Mouse (Mus musculus) brain, embryonic 18.5 days (tissue): ENCODE results near the gene Hamp.
A peak's percentile ranks its signal among the peaks of the same experiment; 100 is the strongest.

Experiments used
- DNase-seq: peaks from one replicate; pipeline ENCODE4 v3.0.0-alpha.2; 2012; ENCODE audit warnings: low read depth, low spot score

The Hamp gene

DNA sequence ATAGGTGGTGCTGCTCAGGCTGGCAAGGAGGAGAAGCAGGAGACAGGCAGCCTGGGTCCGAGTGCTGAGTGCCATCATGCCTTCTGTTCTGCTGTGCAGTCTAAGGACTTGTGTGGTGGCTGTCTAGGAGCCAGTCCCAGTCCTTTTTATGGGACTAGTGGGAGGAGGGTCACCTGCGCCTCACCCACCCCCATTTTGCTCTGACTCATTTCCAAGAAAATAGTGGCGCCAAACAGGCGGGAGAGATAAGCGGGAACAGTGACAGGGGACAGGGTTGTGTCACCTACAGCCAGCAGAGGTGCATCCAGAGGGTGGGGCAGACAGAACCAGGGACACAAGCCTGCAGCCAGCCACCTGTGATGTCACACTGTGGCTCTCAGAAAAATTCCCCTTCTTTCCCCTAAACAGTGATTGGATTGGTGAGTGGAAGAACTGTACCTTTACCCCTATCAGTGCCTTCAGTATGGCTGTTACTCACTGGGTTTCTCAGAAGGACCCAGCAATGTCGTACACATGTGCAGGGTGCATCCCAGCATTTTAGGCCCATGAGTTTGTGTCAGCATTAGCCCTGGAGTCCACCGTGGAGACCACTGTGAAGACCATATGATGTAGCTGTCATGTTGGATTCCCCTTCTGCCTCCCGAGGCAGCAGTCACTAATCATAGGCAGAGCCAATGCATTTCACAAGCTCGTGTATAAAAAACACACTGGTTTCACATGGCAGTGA lies at the start of gene Hamp:
Hamp (minus strand) TSS at position 124 of the 727 bp plus-strand sequence.
- no peak for DNase-seq

DNA sequence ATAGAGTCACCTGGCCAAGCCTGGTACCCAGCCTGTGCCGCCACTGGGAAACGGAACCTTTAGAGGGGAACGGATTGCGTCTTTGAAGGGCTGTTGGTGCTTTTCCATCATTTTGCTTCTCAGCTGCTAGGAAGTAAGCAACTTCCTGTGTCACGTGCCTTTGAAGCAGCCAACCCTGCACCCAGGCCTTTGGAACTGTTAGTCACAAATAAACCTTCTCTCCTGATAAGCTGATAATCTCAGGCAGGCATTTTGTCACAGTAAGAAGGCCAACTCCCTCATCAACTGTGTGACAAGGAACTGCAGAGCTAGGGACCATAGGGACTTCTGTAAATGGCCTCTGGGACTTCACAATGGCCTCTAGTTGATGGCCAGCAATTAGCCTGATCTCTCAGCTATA lies 48.3 kb upstream of the Hamp start:
- DNase-seq: no peak

DNA sequence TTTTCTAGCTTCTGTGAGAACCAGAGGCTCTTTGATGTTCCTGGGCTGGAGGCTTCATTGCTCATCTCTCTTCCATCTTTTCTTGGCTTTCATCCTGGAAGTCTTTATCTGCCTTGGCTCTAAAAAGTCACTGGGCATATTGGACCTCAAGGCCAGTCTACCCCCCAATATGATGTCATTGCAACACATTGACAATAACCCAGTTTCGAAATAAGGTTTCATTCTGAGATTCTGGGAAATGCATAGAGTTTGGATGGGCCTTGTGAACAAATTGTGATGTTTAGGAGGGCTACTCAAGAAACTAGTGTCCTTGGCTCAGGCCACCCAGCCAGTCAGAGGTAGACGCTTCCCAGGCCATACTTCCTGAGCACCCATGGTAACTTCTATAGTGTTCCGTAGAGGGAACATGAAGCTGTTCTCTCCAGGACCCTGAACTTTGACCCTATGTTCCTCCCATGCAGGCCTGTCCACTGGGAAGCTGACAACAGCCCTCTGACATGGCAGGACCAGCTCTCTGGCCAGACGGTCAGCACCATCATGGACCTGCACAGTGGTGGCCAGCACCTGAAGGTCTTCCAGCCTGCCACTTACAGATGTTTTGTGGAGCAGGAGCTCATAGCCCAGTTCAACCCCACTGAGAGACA lies 44.8 kb upstream of the Hamp start:
- DNase-seq: no peak

DNA sequence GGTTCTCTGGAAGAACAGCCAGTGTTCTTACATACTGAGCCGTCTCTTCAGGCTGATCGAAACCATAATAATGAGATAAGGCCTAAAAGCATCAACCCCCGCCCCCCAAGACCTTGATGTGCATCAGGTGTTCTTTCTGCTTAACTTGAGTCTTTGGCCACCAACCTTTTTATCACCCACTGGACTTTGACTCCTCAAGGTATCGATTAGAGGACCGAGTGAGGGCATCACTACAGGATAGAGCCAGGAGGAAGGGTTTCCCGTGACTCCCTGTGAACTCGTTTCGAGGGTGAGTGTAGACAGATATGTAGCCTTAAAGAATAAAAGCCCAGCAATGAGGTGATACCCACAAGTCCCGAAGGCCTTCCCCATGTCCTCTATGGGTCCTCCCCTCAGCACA lies 41.5 kb upstream of the Hamp start:
- no peak for DNase-seq

DNA sequence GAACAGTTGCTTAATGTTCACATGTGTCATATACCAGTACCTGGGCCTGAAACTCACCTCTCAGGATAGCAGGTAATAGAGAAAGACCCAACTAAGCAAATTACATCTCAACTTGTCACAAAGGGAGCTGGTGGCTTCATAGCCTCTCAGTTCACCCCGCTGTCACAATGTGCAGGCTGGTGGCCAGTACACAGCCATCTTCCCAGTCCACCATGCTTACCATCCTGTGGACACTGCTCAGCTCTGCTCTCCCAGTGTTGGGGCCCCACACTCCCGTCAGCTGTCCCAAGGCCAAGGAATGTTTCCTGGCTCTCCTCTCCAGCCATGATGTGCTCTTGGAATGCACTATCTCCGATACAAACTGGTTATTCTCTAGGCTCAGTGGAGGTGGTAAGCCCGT lies 37.9 kb upstream of the Hamp start:
- DNase-seq: no peak

DNA sequence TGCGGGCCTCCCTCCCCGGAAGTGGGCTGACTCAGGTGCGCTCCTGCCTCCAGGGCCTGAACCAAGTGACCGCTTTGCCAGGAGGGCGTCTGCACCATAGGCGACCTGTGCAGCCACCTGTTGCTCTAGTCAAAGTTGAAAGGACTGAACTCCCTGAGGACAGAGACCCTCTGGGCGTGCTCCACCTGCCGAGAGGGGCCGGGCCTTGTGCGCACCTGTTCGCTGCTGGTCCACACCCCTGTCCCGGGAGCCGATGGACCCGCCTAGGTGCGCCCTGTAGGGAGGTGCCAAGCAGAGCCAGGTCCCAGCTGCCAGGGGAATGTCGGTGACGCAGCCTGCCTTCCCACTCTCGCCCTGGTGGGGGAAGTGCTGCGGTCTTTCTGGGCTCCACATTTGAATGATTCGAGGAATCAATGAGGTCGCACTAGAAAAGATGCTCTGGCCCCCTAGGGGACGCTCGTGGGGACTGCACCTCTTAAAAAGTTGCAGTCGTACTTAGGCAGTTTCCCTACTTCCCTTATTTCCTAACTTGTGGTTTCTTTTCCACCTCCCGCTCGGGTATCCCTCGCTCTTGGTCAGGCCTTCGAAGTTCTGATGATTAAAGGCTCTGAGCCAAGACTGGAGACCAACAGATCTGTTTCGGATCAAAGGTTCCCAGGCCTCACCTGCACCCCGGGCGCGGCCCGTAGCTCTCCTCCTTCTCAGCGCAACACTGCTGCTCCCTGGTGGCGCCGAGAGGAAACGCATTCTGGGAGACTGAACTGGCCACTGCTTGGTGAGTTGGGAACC lies 29.9 kb upstream of the Hamp start, which contains the start of gene Fam187b:
Fam187b (plus strand) TSS at position 290 of the 789 bp plus-strand sequence.
- DNase-seq: peak; percentile 36

DNA sequence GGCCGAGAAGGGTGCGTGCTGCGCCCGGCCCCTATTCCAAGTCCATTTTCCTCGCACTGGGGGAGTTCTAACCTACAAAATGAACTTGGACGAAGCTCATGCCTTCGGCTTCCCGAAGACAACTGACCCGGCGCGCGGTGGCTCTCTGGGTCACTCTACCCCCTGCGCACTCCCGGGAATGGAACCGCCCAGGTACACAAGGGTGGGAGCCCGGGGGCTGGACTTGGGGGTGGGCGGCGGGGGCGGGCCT lies 29.3 kb upstream of the Hamp start, which contains the start of gene Lsr:
Lsr (minus strand) TSS at position 214 of the 250 bp plus-strand sequence.
- DNase-seq: no peak

DNA sequence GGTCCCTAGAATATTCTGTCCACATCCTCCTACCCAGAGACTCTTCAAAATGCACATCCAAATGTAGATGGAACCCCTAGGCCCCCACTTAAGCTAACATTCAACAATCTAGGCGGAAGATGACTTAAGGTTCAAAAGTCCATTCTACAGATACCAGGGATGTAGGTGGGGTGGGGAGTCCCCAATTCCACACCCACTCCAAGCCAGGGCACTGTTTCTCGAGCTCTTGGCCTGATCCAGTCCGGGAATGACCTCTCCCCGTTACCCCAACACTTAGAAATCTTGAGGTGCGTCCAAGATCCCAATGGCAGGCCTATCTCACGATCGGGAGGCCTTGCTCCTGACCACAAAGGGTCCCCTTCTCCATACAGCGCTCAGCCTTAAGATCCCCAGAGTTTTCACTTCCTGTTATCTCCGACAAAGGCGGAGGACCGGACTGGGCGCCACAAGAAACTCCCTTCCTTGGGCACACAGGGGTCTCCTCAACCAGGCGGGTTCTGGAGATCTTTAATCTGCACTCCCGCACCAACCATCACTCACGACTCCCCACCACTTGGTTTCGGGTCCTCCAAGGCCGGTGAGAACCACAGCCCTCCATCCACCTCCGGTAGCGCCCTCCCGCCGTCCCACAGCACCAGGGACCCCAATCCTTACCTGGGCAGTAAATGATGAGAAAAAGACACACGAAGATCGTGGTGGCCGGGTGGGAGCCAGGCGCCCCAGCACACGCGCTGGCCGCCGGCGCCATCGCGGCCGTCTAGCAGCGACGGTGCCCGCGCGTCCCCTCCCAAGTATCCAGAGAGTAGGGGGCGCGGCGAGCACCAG lies 28.8 kb upstream of the Hamp start:
- no peak for DNase-seq

DNA sequence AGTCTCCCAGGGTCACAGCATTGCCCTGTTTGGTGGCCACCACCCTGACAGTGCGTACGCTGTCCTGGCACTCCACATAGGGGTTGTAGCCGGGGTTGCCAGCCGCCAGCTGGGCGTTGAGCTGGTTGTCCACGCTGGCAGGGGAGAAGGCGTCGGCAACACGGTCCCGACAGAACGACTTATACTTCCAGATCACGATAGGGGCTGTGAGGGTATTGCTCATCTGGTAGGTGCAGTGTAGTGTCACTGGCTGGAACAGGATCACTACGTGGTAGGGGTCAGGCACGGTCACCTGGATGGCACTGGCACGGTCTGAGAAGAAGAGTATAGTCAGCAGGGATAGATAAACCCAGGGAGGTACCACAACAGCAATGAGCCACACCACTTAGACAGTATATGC lies 28.1 kb upstream of the Hamp start:
- no peak for DNase-seq

DNA sequence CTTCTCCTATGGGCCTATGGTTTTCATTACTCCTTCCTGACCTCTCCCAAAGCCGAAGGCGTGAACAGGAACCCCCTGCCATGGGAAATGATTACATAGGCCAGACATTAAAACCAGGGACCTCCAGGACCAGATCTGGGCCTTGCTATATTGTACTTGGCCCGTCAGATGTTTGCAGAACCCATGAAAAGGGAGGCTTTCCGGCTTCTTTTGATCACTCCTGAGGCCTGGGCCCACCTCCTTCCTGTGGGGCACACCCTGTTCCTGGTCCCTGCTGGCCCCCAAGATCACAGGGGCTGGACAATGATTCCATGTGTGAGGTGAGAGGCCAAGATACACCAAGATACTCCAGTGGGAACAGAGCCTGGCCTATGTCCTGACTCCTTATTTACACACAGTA lies 25.3 kb upstream of the Hamp start:
- DNase-seq: no peak

DNA sequence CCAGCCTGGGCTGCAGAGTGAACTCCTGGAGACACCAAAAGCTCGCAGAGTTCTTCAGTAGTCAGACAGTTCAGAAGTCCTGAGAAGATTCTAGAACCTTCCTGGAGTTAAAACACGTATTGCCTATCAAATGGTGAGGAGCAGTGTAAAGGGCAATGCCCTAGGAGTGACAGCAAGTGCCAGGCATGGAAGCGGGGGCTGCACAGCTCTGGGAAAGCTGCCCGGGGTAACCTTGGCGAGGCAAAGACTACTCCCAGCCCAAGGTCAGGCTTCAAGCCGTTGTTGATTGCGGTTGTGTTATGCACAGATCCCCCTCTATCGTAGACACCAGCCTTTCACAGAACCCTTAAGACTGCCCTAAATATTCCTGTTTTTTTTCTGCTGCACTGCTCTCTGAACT lies 24.8 kb upstream of the Hamp start:
- DNase-seq: no peak

DNA sequence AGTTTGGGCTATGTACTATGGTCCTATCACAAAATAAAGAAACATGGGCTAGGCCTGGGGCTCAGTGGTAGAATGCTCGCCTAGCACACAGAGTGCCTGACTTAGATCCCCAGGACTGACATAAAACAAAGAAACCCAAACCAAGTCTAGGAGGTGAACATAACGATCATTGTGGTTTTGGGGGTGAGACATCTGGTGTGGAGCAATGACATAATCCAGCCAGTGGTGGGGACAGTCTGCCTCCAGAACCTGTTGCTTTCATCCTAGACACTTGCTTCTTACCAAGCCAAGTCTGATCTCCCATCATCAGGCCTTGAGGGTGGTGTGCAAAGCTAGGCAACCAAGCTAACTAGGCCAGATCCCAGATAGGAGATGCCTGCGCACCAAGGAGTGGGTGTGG lies 22.8 kb upstream of the Hamp start:
- DNase-seq: no peak

DNA sequence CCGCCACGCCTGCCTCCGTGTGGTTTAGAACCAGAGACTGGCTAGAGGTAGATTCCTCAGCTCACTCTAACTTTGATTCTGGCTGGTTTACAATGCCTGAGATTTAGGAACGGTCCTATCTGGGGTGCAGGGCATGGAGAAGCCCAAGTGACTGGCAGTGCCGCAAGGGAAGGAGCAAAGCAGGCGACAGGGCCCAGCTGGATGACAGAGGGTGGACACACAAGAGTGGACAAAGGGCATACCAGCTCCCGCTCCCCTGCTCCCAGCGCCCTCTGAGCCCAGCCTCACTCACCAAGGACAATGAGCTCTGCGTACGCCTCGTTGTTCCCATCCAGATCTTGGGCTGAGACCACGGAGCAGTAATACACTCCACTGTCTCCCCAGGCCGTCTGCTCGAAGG lies 21.8 kb upstream of the Hamp start:
- no peak for DNase-seq

DNA sequence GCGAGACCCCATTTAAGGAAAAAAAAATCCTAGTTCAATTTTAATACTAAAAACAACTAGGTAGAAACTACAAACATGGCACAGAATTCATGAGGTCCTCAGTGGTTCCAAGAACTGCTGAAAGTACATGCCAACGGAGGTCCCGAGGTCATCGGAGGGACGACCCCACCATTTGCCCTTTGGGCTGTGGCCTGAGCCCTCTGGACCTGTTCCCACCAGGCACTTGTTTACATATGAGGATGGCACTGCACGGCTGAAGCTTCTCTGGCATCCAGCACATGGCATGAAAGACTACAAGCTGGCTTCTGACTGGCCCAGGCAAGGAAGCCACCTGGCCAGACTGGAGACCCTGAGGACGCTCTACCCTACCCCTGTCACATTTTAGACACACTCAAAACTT lies 20.5 kb upstream of the Hamp start:
- no peak for DNase-seq

DNA sequence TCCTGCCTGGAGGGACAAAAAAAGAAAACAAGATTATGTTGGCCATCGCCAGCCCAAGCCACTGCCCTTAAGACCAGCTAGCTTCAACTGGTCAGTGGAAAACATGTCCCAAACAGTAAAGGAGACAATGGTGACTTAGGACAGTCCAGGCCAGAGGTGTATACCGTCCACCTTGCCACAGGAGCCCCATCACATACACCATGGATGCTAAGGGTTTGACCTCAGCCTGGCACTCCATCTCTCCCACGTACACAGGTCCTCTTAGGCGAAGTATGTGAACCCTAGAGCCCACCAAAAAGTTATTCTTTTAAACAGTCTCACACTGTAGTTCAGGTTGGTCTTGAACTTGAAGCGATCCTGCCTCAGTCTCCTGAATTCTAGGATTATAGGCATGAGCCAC lies 19.0 kb upstream of the Hamp start:
- no peak for DNase-seq

DNA sequence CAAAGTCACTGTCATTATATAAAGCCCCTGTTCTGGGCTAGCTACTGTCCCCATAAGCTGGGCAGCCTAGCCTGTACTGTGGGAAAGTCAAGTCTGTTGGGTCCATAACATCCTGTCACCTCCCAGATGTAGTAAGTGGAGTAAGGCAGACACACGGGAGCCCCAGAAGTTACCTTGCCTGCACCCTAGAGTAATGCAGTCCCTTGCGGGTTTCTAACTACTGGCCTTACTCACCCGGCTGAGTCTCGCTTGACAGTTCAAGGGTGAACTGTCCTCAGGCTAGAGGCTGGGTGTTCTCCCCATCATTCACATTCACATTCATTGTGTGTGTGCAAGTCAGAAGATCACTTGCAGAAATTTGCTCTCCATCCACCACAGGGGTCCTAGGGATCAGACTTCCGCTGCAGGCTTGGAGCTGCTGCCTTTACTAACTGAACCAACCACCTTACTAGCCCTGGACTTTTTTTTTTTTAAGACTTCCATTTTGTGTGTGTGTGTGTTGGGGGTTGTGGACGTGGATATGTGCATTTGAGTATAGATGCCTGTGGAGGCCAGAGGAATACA lies 16.0 kb upstream of the Hamp start:
- no peak for DNase-seq

DNA sequence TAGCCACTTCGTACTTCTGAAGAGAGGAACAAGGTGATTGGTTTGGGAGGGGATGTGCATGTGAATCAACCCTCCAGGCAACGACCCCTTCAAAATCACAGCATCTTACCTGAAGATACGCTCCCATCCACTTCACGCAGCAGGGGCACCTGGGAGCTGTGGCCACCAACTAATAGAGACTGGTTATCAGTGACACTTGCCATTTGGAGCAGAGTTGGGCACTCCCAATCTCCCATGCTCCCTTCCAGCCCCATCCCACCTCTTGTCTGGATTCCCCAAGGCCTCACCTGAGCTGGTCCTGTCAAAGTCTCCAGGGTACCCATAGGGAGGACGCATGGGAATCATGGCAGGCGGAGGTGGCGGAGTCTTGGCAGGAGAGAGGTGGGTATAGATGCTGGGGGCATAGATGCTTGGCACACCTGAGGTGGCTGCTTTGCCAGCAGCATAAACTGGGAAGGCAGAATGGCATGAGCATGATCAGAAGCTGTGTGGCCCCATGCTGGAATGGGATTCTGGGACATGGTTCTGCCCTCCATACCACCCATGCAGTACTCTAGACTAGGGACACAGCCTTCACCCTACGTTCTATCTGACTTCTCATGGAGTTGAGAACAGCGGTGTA lies 15.1 kb upstream of the Hamp start:
- DNase-seq: no peak

DNA sequence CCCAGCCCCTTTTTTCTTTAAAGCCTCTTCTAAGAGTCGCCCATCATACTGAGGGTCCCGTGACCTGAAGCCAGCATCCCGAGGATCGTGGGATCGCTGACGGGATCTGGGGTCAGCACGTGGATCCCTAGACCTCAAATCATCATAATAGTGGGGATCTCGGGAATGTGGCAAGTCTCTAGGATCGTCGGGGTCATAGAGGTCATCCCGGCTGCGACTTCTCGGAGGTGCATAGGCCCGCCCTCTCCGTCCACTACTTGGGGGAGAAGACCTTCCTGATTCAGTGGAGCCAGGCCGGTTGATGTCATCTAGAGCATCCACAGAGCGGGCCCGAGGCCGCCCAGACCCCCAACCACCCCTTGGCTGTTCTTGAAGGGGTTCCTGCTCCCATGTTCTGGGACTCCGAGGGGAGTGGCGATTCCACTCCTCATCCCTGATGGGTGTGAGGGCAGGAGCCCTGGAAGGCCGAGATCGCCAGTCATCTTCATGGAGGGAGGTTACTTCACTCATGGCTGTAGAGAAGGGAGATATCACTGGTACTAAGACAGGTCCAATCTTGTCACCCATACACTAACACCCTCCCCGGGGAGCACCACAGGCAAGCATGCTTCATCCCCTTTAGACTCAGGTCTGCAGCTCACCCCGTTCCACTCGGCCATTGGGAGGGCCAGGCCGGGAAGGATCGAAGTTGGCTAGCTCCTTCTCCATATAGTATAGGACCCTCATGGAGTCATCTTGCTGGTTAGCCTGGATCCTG lies 14.5 kb upstream of the Hamp start:
- DNase-seq: no peak

DNA sequence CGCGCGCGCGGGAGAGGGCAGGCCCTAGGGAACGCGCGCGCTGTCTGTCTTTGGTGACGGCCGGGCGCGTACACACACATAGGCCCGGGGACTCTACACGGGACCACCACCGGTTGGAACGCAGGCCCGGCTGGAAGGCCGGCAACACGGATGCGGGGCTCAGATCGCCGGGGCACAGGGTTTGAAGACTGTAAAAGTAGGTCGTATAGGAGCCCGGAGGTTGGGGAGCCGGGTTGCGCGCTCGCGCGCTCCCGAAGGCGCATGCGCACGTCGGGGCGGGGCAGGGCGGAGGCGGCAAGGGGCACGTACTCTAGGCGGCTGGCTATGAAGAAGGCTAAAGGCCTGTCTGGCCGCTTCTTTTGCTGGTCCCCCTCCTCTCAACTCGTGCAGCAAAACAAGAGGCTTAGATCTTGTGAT lies 13.5 kb upstream of the Hamp start:
- DNase-seq: peak; percentile 72

DNA sequence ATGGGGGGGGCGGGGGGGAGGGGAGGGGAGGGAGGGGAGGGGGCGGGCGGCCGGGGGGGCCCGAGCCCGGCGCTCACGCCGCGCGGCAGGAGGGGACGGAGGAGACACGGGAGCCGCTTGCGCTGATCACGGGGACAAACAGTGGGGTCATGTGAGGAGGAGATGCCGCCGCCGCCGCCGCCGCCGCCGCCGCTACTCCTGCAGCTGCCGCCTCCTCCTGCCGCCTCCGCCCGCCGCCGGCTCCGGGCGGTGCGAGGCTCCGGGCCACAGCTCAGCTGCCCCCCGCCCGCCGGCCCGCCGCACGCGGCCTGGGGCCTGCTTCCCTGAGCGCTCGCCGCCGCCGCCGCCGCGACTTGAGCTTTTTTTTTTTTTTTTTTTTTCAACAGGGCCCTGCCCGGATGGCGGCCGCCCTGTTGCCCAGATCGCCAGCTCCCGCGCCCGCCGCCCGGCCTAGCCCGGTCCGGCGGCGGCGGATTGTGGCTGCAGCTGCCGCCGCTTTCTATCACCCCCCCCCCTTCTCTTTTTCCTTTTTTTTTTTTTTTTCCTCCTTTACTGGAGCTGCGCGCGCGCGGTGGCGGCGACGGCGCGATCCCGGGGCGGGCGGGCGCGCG lies 13.0 kb upstream of the Hamp start, which contains the start of gene Usf2:
Usf2 (minus strand) TSS at position 48 of the 611 bp plus-strand sequence.
- DNase-seq: peak; percentile 64
